Mouse (Mus musculus) erythroblast, embryonic 14.5 days (primary cell): ENCODE data around the gene Srsf4.

Experiments used
- GATA1 ChIP-seq: IDR thresholded peaks from 2 replicates; pipeline ENCODE4 v1.6.1; 2012; ENCODE audit warnings: low read length, inconsistent platforms, mixed read lengths
- TAL1 ChIP-seq: IDR thresholded peaks from 3 replicates; pipeline ENCODE4 v1.6.1; 2012; ENCODE audit warnings: low read length, inconsistent platforms, mixed read lengths

- no peak for TF ChIP-seq GATA1
- TF ChIP-seq TAL1: no peak
Measured at GRCm38 (mm10) chr4:131872672-131873292, 635 bp upstream of the Srsf4 start.
